9 mouse cellular contexts compared by ENCODE assay signal in the genomic region with DNA sequence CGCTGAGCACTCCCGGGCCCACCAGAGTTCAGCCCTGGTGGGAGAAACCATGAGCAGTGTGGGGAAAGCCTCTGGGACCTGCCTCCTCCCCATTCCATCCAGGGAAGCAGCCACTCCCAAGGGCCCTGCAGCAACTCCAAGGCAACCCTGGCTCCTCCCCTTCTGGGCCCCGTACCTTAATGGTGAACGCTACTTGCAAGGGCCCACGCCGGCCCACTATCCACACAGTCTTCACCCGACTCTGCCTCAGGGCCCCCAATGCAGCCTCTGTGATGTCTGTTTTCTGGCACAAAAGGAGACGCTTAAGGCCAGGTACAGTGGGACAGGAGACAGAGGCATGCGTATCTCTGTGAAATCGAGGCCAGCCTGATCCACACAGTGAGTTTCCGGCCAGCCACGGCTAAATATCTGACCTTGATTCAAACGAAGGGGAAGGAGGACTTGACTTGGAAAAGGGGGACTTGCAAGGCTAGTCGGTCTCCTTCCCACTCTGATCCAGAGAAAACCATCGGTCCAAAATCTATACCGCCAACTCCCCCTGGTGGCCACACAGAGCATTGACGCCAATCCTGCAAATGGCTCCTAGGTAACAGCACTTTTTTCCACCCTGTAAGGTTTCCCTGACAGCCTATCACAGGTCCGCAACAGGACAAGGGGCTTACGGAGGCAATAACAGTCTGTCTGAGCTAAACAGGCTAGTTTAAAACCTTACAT. TPM values are rescaled to one million over a fixed set of nuclear protein-coding genes. Genes with fewer than 3 reads are reported as not detected.
DNase-seq lines count a peak whose midpoint lies in the region; ATAC-seq and TF ChIP-seq lines count a peak whose summit lies in the region.
"Had no signal": no experiment of that assay in that cellular context is flagged by ENCODE, and none has a peak within 500 bp of the region (broad histone marks: within the 10 kb centered on the region; RNA-seq: fewer than 3 reads in every experiment).

No protein-coding gene starts in this region.

- peaks cover 77% of the 10 kb centered on the region for H3K36me3 ChIP-seq in G1E (replicated peaks)
- peaks cover 23% of the 10 kb centered on the region for H3K36me3 ChIP-seq in forebrain, embryonic 10.5 days (replicated peaks)

- peaks cover 5% of the 10 kb centered on the region; the same call in 1 of the 2 replicates for H3K9me3 ChIP-seq in G1E (replicated peaks)
- no peaks in the 10 kb centered on the region for H3K9me3 ChIP-seq in forebrain, embryonic 10.5 days
- H3K9me3 ChIP-seq: limb, embryonic 12.5 days had no signal

- TF ChIP-seq CTCF in G1E (IDR thresholded peaks at IDR 0.05; ENCODE audit: low read depth, low read length) = peak; percentile 93

- intact Hi-C loops in heart, postnatal 10 days (cut with DNase I) = loop anchor here (1.0 to 5.0 kb wide), 4 partner anchors 48 to 188 kb away; no protein-coding TSS in a partner anchor

- peaks cover 51% of the 10 kb centered on the region for H3K4me1 ChIP-seq in G1E (ENCODE audit: insufficient read depth, low read depth, low read length)
- H3K4me1 ChIP-seq in forebrain, embryonic 10.5 days = peaks cover 65% of the 10 kb centered on the region

- WGBS in forebrain, embryonic 10.5 days = 33% methylated on average over 19 of the region's 19 CpGs

- peaks cover 14% of the 10 kb centered on the region; the same call in 1 of the 2 replicates for H3K27me3 ChIP-seq in G1E (ENCODE audit: insufficient read depth, low read length)
- H3K27me3 ChIP-seq in forebrain, embryonic 10.5 days (ENCODE audit: poor library complexity, severe bottlenecking) = peaks cover 51% of the 10 kb centered on the region

- no peak overlapping the region for H3K27ac ChIP-seq in forebrain, embryonic 10.5 days
- H3K27ac ChIP-seq: limb, embryonic 12.5 days had no signal

- H3K4me3 ChIP-seq in G1E (ENCODE audit: low read depth, low read length) = no peak overlapping the region
- no peak overlapping the region for H3K4me3 ChIP-seq in forebrain, embryonic 10.5 days
- H3K4me3 ChIP-seq: limb, embryonic 12.5 days had no signal

- peak; percentile 76 for DNase-seq in G1E (ENCODE audit: low spot score)
- DNase-seq in c-Kit-positive CD71-negative TER-119-negative erythroid progenitor cells, embryonic 14.5 days (ENCODE audit: low read depth) = peak; percentile 46
- DNase-seq in forebrain, embryonic 10.5 days (ENCODE audit: extremely low spot score, low spot score) = peak; percentile 82
- DNase-seq in heart, postnatal 10 days = peak; percentile 80 to 90
- peak; percentile 92 to 93 for DNase-seq in layer of hippocampus, postnatal 10 days (ENCODE audit: low spot score in 2 of 2)
- DNase-seq in right cerebral cortex, postnatal 36 days (ENCODE audit: low spot score in 2 of 2) = peak; percentile 62 to 70

- peak; percentile 50 for ATAC-seq in G1E (ENCODE audit: extremely low read depth, insufficient number of reproducible peaks, low FRiP score, poor library complexity, severe bottlenecking)
- peak; percentile 58; the same call in 1 of the 2 replicates for ATAC-seq in megakaryocyte, adult 5-6 weeks (ENCODE audit: poor library complexity, severe bottlenecking)
- ATAC-seq in activated CD4-positive, CD25-positive, alpha-beta regulatory T cell, adult 4 months = no peak

RNA-seq across cellular contexts. Expression of a gene that starts 3.3 kb away (rescaled TPM):
- 0.53 TPM in 1 of 2 replicates, not detected in the other for total RNA-seq in G1E (2014; fragmentation: Nextera tagmentation)
- 0.06 TPM in 1 of 2 replicates, not detected in the other for total RNA-seq in G1E (2017)
- polyA plus RNA-seq in G1E (2012) = not detected in 2 replicates
- polyA plus RNA-seq in forebrain, embryonic 10.5 days (2016; fragmentation: Nextera tagmentation; extraction: Ambion mirVana) = not detected in 2 replicates
- total RNA-seq in heart, postnatal 10 days (2021) = not detected
- total RNA-seq in layer of hippocampus, postnatal 10 days (2021) = 10 to 100 TPM; 28.6 to 31.9 TPM
- 0.05 TPM in 1 of 2 replicates, not detected in the other for total RNA-seq in megakaryocyte, adult 5-6 weeks (2015)
- total RNA-seq in megakaryocyte, adult 5-6 weeks (2017) = not detected in 2 replicates
- polyA plus RNA-seq in activated CD4-positive, CD25-positive, alpha-beta regulatory T cell, adult 4 months (2017; shearing (Covaris generic)) = not detected

RNA-seq across cellular contexts. Expression of a gene that starts 6.5 kb away (rescaled TPM):
- total RNA-seq in G1E (2014; fragmentation: Nextera tagmentation) (3.7 and 10.4 TPM in 2 replicates), G1E (2017) (10.7 and 11.1 TPM in 2 replicates)
- polyA plus RNA-seq in G1E (2012) = 32.2 and 36.3 TPM in 2 replicates
- 16.3 and 17.5 TPM in 2 replicates for polyA plus RNA-seq in forebrain, embryonic 10.5 days (2016; fragmentation: Nextera tagmentation; extraction: Ambion mirVana)
- 1 to 10 TPM; 7.7 to 9.1 TPM for total RNA-seq in heart, postnatal 10 days (2021)
- total RNA-seq in layer of hippocampus, postnatal 10 days (2021) = 10 to 100 TPM; 22.5 to 23.0 TPM
- total RNA-seq in megakaryocyte, adult 5-6 weeks (2015) = 4.4 and 5.6 TPM in 2 replicates
- total RNA-seq in megakaryocyte, adult 5-6 weeks (2017) = 9.9 and 14.3 TPM in 2 replicates
- 10 to 100 TPM; 18.4 to 26.6 TPM for polyA plus RNA-seq in activated CD4-positive, CD25-positive, alpha-beta regulatory T cell, adult 4 months (2017; shearing (Covaris generic))

RNA-seq across cellular contexts. Expression of a gene that starts 27.2 kb away (rescaled TPM):
- not detected in 2 replicates for total RNA-seq in G1E (2014; fragmentation: Nextera tagmentation)
- total RNA-seq in G1E (2017) = 0.06 and 0.38 TPM in 2 replicates
- not detected in 2 replicates for polyA plus RNA-seq in G1E (2012)
- polyA plus RNA-seq in forebrain, embryonic 10.5 days (2016; fragmentation: Nextera tagmentation; extraction: Ambion mirVana) = 0.45 and 0.49 TPM in 2 replicates
- total RNA-seq in heart, postnatal 10 days (2021) = 1 to 10 TPM in 1 of 2 experiments, under 1 TPM in 1; 0.89 to 1.2 TPM
- 1 to 10 TPM; 7.6 to 8.1 TPM for total RNA-seq in layer of hippocampus, postnatal 10 days (2021)
- total RNA-seq in megakaryocyte, adult 5-6 weeks (2015) = 0.58 and 0.71 TPM in 2 replicates
- total RNA-seq in megakaryocyte, adult 5-6 weeks (2017) = 1.4 and 2.3 TPM in 2 replicates
- under 1 TPM; 0.56 to 0.57 TPM for polyA plus RNA-seq in activated CD4-positive, CD25-positive, alpha-beta regulatory T cell, adult 4 months (2017; shearing (Covaris generic))

RNA-seq across cellular contexts. Expression of a gene that starts 36.7 kb away (rescaled TPM):
- total RNA-seq in G1E (2014; fragmentation: Nextera tagmentation) (not detected in 2 replicates), G1E (2017) (not detected in 2 replicates)
- polyA plus RNA-seq in G1E (2012) = not detected in 2 replicates
- 0.12 TPM in 1 of 2 replicates, not detected in the other for polyA plus RNA-seq in forebrain, embryonic 10.5 days (2016; fragmentation: Nextera tagmentation; extraction: Ambion mirVana)
- not detected for total RNA-seq in heart, postnatal 10 days (2021)
- not detected for total RNA-seq in layer of hippocampus, postnatal 10 days (2021)
- not detected in 2 replicates for total RNA-seq in megakaryocyte, adult 5-6 weeks (2015)
- not detected in 2 replicates for total RNA-seq in megakaryocyte, adult 5-6 weeks (2017)
- polyA plus RNA-seq in activated CD4-positive, CD25-positive, alpha-beta regulatory T cell, adult 4 months (2017; shearing (Covaris generic)) = not detected
- polyA plus RNA-seq: limb, embryonic 12.5 days had no signal

RNA-seq across cellular contexts. Expression of a gene that starts 51.5 kb away (rescaled TPM):
- total RNA-seq in G1E (2014; fragmentation: Nextera tagmentation) (not detected in 2 replicates), G1E (2017) (0.05 and 0.06 TPM in 2 replicates)
- not detected in 2 replicates for polyA plus RNA-seq in G1E (2012)
- 0.05 TPM in 1 of 2 replicates, not detected in the other for polyA plus RNA-seq in forebrain, embryonic 10.5 days (2016; fragmentation: Nextera tagmentation; extraction: Ambion mirVana)
- under 1 TPM; 0.07 to 0.12 TPM for total RNA-seq in heart, postnatal 10 days (2021)
- under 1 TPM; 0.14 to 0.16 TPM for total RNA-seq in layer of hippocampus, postnatal 10 days (2021)
- not detected in 2 replicates for total RNA-seq in megakaryocyte, adult 5-6 weeks (2015)
- not detected in 2 replicates for total RNA-seq in megakaryocyte, adult 5-6 weeks (2017)
- not detected for polyA plus RNA-seq in activated CD4-positive, CD25-positive, alpha-beta regulatory T cell, adult 4 months (2017; shearing (Covaris generic))
- polyA plus RNA-seq: limb, embryonic 12.5 days had no signal

Comparison
In these comparisons a context has a peak if more than half of its experiments do, and no peak if none do; other contexts are left out.
1. RNA of a gene that starts 3.3 kb away (total RNA-seq): 28.6 to 31.9 TPM in layer of hippocampus, postnatal 10 days; 0.06 to 0.53 TPM in G1E, not detected in heart, postnatal 10 days and 0.05 TPM in megakaryocyte, adult 5-6 weeks; every median in the first group is over 10 times any median in the second.
2. Peak in every context shown above with its lines, with median percentiles within 50 percentile points of each other: DNase-seq.